Mouse (Mus musculus): ENCODE data around the gene Phf19.

Gene Phf19

GRCm38 (mm10) chr2:34938269-34939208, 24.7 kb upstream of the Phf19 start:
- no peak for DNase-seq

DNA sequence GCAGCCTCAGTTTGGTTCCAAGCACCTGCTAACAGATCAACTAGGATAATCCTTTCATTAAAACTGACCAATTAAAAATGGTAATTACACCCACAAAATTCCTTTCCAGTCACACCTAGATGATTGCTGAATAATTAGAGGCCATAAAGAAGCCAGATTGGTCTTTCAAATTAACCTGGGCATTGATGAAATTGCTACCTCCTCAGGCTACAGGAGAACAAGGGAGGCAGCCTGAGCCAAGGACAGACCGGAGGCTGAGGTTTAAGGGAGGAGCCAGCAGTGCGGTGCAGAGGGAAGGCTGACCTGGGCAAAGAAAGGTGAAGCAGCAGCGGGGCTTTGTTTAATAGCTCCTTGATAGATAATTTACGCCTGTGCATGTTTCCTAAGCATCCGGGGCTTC, 23.6 kb upstream of the Phf19 start:
- no peak for DNase-seq

DNA sequence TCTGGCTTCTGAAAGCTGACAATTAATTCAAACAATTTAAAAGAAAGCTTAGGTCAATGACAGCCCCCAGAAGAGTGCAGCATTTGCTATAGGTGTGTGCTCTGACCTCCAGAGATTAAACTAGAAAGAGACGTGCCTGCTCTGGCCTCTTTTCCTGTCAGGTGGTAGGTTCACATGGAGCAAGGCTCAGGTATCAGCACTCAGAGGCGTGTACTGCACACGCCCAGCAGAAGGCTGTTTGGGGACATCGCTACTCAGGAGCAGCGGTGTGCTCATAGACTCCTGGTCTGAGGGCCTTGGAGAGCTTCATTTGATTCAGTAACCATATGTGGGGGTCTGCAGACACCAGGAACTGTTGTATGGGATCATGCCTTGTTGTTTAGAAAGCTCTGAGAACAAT, 13.5 kb upstream of the Phf19 start:
- no peak for DNase-seq

- no peak for DNase-seq
Measured at GRCm38 (mm10) chr2:34922729-34923128, 8.9 kb upstream of the Phf19 start.

DNA sequence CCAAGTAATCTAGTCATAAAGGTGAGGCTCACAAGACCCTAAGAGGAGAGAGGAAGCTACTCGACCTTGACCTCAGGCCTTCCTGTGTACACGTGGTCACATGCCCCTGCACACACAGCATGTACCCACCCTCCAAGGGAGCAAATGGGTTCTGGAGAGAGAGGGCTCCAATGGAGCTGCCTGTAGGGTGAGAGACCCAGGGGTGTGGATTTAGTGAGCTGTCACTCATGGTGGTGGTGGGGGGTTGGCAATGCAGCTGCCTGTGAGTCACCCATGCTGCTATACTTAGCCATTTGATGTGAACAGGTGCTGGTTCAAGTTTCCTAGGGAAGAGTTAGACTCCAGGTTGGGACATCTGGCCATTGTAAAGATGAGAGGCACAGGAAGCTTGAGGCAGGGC, 6.3 kb upstream of the Phf19 start:
- DNase-seq, result no peak

DNA sequence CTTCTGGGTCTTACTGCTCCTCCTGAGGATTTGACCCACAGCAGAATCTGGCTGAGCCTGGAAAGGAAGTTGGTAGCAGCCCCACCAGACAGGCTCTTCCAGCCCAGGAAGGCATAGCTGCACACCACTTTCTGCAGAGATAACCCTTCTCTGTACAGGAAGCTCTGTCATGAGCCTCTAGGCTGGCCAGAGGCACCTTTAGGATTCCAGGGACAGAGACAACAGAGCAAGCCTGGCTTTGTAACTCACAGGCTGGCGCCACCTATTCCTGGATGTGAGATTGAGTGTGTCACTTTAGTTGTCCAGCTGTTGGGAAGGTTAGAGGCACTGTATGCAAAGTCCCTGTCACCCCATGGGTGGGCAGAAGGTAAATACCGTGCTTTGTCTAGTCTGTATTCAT, 1.3 kb upstream of the Phf19 start:
- no peak for DNase-seq

DNA sequence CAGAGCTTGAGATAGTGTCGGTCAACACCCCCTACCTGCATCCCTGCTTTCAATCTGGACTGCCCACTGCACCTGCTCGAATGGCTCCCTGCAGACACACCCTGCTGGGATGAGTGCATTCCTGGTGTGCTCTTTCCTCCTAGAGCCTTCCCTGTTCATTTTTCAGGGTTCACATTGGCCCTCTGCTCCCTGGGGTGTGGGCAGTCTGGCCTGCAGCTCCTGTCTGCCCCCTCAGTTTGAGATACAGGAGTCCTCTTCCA, 927 bp upstream of the Phf19 start:
- DNase-seq, result no peak

DNA sequence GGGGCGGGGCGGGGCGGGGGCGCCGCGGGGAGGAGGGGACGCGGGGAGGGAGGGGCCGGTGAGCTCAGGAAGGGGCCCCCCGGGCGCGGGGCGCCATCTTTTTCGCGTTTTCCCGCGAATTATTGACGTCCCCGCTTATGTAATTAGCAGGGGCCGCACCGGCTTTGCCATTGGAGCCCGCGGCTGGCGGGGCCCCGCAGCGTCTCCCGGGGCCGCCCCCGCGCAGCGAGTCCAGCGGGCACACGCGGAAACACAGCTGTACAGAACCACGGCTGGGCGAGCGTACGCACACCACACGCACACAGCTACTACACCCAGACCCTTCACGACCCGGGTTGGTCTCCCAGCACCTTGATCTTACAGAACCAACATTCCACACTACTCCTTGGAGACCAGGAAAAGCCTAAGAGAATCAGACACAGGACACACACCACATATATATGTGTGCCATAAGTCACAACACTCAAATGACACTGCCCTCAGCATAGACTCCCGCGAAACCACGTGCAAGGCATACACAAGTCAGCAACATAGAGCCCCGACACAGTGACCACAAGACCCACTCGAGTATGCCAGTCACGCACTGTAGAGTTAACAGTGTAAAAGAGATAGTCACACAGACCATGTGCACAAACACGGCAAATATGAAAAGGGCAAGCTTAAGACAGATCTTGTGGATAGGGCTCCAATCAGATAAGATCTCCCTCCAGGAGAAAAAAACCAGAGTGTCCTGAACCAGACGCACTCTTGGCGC, 420 bp upstream of the Phf19 start:
- DNase-seq, result peak; percentile 29

DNA sequence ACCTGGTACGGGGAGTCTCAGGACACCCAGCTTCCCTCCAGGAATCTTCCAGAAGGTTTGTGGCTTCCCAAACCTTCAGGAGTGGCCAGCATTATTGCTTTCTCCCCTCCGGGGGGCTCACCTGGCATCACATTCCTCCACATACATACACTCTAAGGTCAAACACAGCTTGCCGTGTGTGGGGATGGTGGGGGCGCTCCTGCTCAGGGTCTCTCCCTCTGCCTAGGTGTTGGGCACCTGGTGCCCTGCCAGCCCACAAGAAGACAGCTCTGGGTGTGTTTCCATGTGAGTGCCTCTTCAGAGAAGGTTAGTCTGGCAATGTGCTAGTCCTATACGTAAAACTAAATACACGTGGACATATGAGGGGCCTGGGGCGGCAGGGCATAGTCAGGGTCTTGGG, 1.2 kb downstream of the Phf19 start:
- DNase-seq, result no peak

DNA sequence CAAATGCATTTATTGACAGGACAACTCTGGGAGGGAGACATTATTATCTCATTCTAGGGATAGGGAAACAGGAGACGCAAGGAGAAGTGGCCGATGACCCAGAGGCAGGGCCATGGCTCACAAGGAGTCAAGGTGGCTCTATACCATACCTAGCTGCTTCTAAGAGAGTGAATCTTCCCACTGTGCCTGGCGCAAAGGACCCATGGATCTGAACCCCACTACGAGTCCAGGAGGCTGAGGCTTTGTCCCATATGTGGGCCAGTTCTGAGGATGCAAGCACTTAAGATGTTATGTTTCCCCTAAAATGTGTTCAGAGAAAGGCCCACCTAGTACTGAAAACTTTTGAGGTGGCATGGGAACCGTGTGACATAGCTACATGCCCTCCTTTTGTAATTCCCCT, 2.0 kb downstream of the Phf19 start:
- no peak for DNase-seq

GRCm38 (mm10) chr2:34909719-34910118, 4.1 kb downstream of the Phf19 start:
- DNase-seq, result no peak

DNA sequence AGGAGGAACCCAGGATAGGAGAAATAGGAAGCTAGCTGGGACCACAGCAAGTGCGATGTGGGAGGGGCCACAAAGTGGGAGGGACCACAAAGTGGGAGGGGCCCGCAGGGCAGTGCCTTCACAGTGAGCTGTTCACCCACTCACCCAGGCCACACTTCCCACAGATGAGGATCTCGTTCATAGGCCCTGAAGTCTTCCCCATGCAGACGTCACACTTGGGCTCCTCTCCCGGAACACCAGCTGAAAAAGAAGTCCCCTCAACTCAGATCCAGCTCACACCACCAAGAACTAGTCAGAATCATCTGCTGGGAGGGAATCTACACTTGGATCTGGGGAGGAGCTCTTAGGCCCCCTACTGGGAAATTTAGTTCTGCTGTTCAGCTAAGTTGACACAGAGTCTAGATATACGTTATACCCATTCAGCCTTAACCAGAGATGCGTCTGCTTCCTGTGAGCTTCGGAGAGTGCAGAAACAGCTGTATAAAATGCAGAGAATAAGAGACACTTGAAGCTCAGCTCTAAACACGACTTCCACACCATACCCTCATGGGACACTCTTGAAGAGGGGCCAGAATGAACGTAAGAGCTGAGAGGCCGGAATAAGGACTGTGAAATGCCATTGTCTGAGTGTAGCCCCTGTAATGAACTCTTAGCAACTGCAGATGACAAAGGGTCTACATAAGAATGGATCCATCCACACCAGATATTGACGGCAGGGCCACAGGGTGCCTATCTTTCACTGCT, 6.8 kb downstream of the Phf19 start:
- DNase-seq, result no peak

- no peak for DNase-seq
Measured at GRCm38 (mm10) chr2:34906426-34906825, 7.4 kb downstream of the Phf19 start.

DNA sequence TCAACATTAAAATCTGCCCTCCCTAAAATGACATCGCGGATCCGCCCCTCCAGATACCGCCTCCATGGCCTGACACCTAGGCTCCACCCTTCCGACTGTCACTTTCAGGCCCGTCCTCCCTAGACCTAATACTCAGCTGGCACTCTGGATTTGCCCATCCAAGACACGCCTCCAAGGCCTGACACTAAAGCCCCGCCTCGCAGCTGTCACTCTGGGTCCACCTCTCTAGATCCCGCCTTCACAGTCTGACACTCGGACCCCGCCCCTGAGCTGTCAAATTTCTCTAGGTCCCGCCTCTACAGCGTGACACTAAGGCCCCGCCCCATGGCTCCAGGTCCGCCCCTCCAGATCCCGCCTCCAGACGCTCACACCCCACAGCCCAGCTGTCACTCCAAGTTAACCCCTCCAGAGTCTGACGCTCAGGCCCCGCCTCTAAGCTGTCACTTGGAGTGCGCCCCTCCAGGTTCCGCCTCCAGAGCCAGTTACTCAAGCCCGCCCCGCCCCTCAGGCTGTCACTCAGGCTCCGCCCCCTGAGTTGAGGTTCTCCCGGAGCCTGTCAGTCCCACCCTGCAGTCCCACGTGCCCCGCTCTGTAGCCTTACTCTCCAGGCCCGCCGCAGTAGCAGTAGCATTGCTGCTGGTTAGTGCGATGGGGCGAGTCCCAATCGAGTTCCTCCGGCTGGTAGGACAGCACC, 8.8 kb downstream of the Phf19 start:
- DNase-seq, result peak; percentile 99

- DNase-seq, result no peak
Measured at GRCm38 (mm10) chr2:34903652-34904405, 10.0 kb downstream of the Phf19 start.

- DNase-seq, result no peak
Measured at GRCm38 (mm10) chr2:34903191-34903590, 10.6 kb downstream of the Phf19 start.

GRCm38 (mm10) chr2:34902731-34903130, 11.1 kb downstream of the Phf19 start:
- no peak for DNase-seq

- DNase-seq, result no peak
Measured at GRCm38 (mm10) chr2:34901726-34902125, 12.1 kb downstream of the Phf19 start.

- DNase-seq, result no peak
Measured at GRCm38 (mm10) chr2:34900412-34900811, 13.4 kb downstream of the Phf19 start.

DNA sequence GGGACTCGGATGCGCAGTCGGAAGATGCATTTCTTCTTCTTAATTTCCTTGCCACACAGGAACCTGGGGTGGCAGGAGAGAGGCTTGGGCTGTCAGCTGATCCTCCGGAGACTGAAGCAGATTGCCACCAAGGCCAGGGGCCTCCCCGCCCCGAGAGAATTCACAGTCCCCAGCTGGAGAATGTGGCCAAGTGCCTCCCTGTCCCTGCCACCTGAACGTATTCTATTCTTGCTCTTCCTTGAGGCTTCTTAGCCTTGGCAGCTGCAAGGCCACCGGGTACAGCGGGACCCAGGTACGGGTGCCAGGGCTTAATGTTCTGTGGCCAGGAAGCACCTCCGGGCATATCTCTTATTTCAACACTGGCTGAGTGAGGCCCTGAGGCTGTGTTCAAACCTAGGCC, 14.1 kb downstream of the Phf19 start:
- DNase-seq, result no peak

DNA sequence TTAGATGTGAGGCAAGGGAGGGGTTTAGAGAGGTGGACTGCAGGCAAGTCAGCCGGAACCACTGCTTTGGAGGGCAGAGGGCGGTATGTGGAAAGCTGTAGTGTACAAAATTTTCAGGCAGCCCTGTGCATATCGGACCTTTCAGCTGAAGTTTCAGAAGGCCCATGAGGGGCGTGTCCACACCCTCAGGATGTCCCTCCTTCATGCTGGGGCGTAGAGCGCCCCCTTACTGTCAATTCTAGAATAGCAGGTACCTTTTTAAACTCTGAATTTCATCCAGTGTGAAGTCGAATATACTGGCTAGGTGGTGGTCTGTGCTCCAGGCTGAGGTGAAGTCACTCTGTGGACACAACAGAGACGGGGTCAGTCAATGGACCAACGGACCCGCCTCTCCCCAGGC, 16.0 kb downstream of the Phf19 start:
- no peak for DNase-seq

DNA sequence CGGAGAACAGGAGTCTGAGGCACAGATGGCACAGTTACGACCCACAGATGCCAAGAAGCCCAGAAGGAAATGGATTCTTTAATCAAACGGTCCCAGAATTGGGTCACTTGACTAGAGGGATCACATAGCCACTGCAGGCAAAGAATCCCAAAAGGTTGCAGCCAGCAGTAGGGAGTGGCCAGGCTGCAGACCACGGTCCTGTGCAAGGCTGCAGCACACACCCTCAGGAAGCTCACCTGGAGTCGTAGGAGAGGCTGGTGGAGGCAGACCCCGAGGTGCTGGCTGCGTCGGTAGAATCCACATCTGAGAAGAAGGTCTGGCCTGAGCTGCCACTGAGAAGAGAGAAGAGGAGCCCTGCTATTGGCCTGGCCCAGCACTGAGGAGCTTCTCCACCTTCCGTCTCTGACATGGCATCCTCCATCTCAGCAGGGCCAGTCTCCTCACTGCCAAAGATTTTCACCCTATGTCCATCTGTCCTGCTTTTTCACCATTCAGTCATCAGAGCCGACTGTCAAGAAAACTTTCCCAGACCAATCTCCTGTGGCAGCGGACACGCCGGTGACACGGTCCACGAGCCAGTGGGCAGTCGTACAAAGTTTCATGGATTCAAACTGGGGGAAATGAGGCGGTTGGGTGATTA, 16.9 kb downstream of the Phf19 start:
- DNase-seq, result no peak
